Mouse (Mus musculus): Measurements from ENCODE around the gene Mat2a. TPM values are rescaled to one million over a fixed set of nuclear protein-coding genes. Genes with fewer than 3 reads are reported as not detected.

Gene Mat2a
- polyA plus RNA-seq, 1 experiment from 2014 or later, result 340 TPM

GRCm38 (mm10) chr6:72410003-72410402, 29.4 kb downstream of the Mat2a start:
- Histone ChIP-seq H3K9me3 (ENCODE audit: control insufficient read depth, low read length) (no peaks in the 10 kb centered on the region), H3K36me3 (ENCODE audit: control insufficient read depth, insufficient read depth, low read length) (no peaks in the 10 kb centered on the region), H3K27ac (ENCODE audit: low read length) (no peak overlapping the region), H3K27me3 (ENCODE audit: control insufficient read depth, insufficient read depth, low read depth, low read length) (no peaks in the 10 kb centered on the region), H3K9ac (ENCODE audit: low read length) (no peak overlapping the region), H3K4me1 (replicated peaks; ENCODE audit: control insufficient read depth, insufficient read depth, low read length) (peaks cover 5% of the 10 kb centered on the region), H3K4me2 (ENCODE audit: low read depth, low read length) (no peak overlapping the region), H3K4me3 (ENCODE audit: low read length) (no peak overlapping the region)
- WGBS, result 11% methylated on average over 1 of the region's 1 CpGs
- ATAC-seq (ENCODE audit: low read depth), result no peak

GRCm38 (mm10) chr6:72409567-72409966, 29.8 kb downstream of the Mat2a start:
- 10% methylated on average over 3 of the region's 3 CpGs for WGBS
- Histone ChIP-seq H3K9ac (ENCODE audit: low read length) (no peak overlapping the region), H3K27me3 (ENCODE audit: control insufficient read depth, insufficient read depth, low read depth, low read length) (no peaks in the 10 kb centered on the region), H3K9me3 (ENCODE audit: control insufficient read depth, low read length) (no peaks in the 10 kb centered on the region), H3K36me3 (ENCODE audit: control insufficient read depth, insufficient read depth, low read length) (no peaks in the 10 kb centered on the region), H3K4me3 (ENCODE audit: low read length) (no peak overlapping the region), H3K27ac (ENCODE audit: low read length) (no peak overlapping the region), H3K4me2 (ENCODE audit: low read depth, low read length) (no peak overlapping the region), H3K4me1 (replicated peaks; ENCODE audit: control insufficient read depth, insufficient read depth, low read length) (peaks cover 3% of the 10 kb centered on the region)
- no peak for ATAC-seq (ENCODE audit: low read depth)

GRCm38 (mm10) chr6:72407119-72407518, 32.2 kb downstream of the Mat2a start:
- no peaks in the 10 kb centered on the region for H3K4me1 ChIP-seq (replicated peaks; ENCODE audit: control insufficient read depth, insufficient read depth, low read length)
- H3K4me3 ChIP-seq (ENCODE audit: low read length), result no peak overlapping the region
- H3K9me3 ChIP-seq (ENCODE audit: control insufficient read depth, low read length), result no peaks in the 10 kb centered on the region
- 2% methylated on average over 5 of the region's 5 CpGs for WGBS
- no peak overlapping the region for H3K27ac ChIP-seq (ENCODE audit: low read length)
- H3K4me2 ChIP-seq (ENCODE audit: low read depth, low read length), result no peak overlapping the region
- H3K36me3 ChIP-seq (ENCODE audit: control insufficient read depth, insufficient read depth, low read length), result no peaks in the 10 kb centered on the region
- peak; percentile 61 for ATAC-seq (ENCODE audit: low read depth)
- H3K27me3 ChIP-seq (ENCODE audit: control insufficient read depth, insufficient read depth, low read depth, low read length), result no peaks in the 10 kb centered on the region
- H3K9ac ChIP-seq (ENCODE audit: low read length), result no peak overlapping the region

GRCm38 (mm10) chr6:72405356-72405755, 34.0 kb downstream of the Mat2a start:
- Histone ChIP-seq H3K36me3 (ENCODE audit: control insufficient read depth, insufficient read depth, low read length) (no peaks in the 10 kb centered on the region), H3K27ac (ENCODE audit: low read length) (no peak overlapping the region)
- WGBS, result 74% methylated on average over 7 of the region's 7 CpGs

GRCm38 (mm10) chr6:72401875-72402274, 37.5 kb downstream of the Mat2a start:
- WGBS, result 24% methylated on average over 7 of the region's 7 CpGs
- no peaks in the 10 kb centered on the region for H3K4me1 ChIP-seq (replicated peaks; ENCODE audit: control insufficient read depth, insufficient read depth, low read length)
- ATAC-seq (ENCODE audit: low read depth), result peak; percentile 11; the same call in 1 of the 2 replicates
- no peak overlapping the region for H3K4me3 ChIP-seq (ENCODE audit: low read length)
- H3K36me3 ChIP-seq (ENCODE audit: control insufficient read depth, insufficient read depth, low read length), result no peaks in the 10 kb centered on the region
- no peaks in the 10 kb centered on the region for H3K9me3 ChIP-seq (ENCODE audit: control insufficient read depth, low read length)
- H3K27ac ChIP-seq (ENCODE audit: low read length), result no peak overlapping the region
- H3K4me2 ChIP-seq (ENCODE audit: low read depth, low read length), result no peak overlapping the region
- no peaks in the 10 kb centered on the region for H3K27me3 ChIP-seq (ENCODE audit: control insufficient read depth, insufficient read depth, low read depth, low read length)
- no peak overlapping the region for H3K9ac ChIP-seq (ENCODE audit: low read length)

More at GRCm38 (mm10) chr6:72405356-72405755, 34.0 kb downstream of the Mat2a start:
- no peak overlapping the region for H3K4me3 ChIP-seq (ENCODE audit: low read length)
- H3K27me3 ChIP-seq (ENCODE audit: control insufficient read depth, insufficient read depth, low read depth, low read length), result no peaks in the 10 kb centered on the region
- H3K9ac ChIP-seq (ENCODE audit: low read length), result no peak overlapping the region
- no peaks in the 10 kb centered on the region for H3K9me3 ChIP-seq (ENCODE audit: control insufficient read depth, low read length)
- no peaks in the 10 kb centered on the region for H3K4me1 ChIP-seq (replicated peaks; ENCODE audit: control insufficient read depth, insufficient read depth, low read length)
- ATAC-seq (ENCODE audit: low read depth), result no peak
- no peak overlapping the region for H3K4me2 ChIP-seq (ENCODE audit: low read depth, low read length)

- H3K27me3 ChIP-seq (ENCODE audit: control insufficient read depth, insufficient read depth, low read depth, low read length), result no peaks in the 10 kb centered on the region
- H3K9ac ChIP-seq (ENCODE audit: low read length), result no peak overlapping the region
- WGBS, result 54% methylated on average over 2 of the region's 2 CpGs
- H3K4me1 ChIP-seq (replicated peaks; ENCODE audit: control insufficient read depth, insufficient read depth, low read length), result no peaks in the 10 kb centered on the region
- no peaks in the 10 kb centered on the region for H3K9me3 ChIP-seq (ENCODE audit: control insufficient read depth, low read length)
- H3K4me2 ChIP-seq (ENCODE audit: low read depth, low read length), result no peak overlapping the region
- no peak for ATAC-seq (ENCODE audit: low read depth)
- H3K4me3 ChIP-seq (ENCODE audit: low read length), result no peak overlapping the region
- H3K36me3 ChIP-seq (ENCODE audit: control insufficient read depth, insufficient read depth, low read length), result no peaks in the 10 kb centered on the region
- no peak overlapping the region for H3K27ac ChIP-seq (ENCODE audit: low read length)
Measured at GRCm38 (mm10) chr6:72399967-72400366, 39.4 kb downstream of the Mat2a start.

- Histone ChIP-seq H3K4me1 (replicated peaks; ENCODE audit: control insufficient read depth, insufficient read depth, low read length) (no peaks in the 10 kb centered on the region), H3K9ac (ENCODE audit: low read length) (no peak overlapping the region), H3K4me3 (ENCODE audit: low read length) (no peak overlapping the region), H3K27me3 (ENCODE audit: control insufficient read depth, insufficient read depth, low read depth, low read length) (no peaks in the 10 kb centered on the region), H3K36me3 (ENCODE audit: control insufficient read depth, insufficient read depth, low read length) (no peaks in the 10 kb centered on the region), H3K9me3 (ENCODE audit: control insufficient read depth, low read length) (no peaks in the 10 kb centered on the region), H3K4me2 (ENCODE audit: low read depth, low read length) (no peak overlapping the region), H3K27ac (ENCODE audit: low read length) (peak overlapping the region; percentile 59)
- 50% methylated on average over 10 of the region's 10 CpGs for WGBS
- peak; percentile 87 for ATAC-seq (ENCODE audit: low read depth)
Measured at GRCm38 (mm10) chr6:72396837-72397251, 42.5 kb downstream of the Mat2a start.

GRCm38 (mm10) chr6:72392341-72392740, 47.0 kb downstream of the Mat2a start:
- peaks cover 24% of the 10 kb centered on the region for H3K4me1 ChIP-seq (replicated peaks; ENCODE audit: control insufficient read depth, insufficient read depth, low read length)
- no peak overlapping the region for H3K27ac ChIP-seq (ENCODE audit: low read length)
- 93% methylated on average over 5 of the region's 5 CpGs for WGBS
- H3K36me3 ChIP-seq (ENCODE audit: control insufficient read depth, insufficient read depth, low read length), result peaks cover 2% of the 10 kb centered on the region; the same call in 1 of the 2 replicates
- no peak overlapping the region for H3K4me2 ChIP-seq (ENCODE audit: low read depth, low read length)
- no peak for ATAC-seq (ENCODE audit: low read depth)
- H3K9ac ChIP-seq (ENCODE audit: low read length), result no peak overlapping the region
- no peak overlapping the region for H3K4me3 ChIP-seq (ENCODE audit: low read length)
- H3K9me3 ChIP-seq (ENCODE audit: control insufficient read depth, low read length), result no peaks in the 10 kb centered on the region
- no peaks in the 10 kb centered on the region for H3K27me3 ChIP-seq (ENCODE audit: control insufficient read depth, insufficient read depth, low read depth, low read length)

GRCm38 (mm10) chr6:72390795-72391521, 48.4 kb downstream of the Mat2a start:
- Histone ChIP-seq H3K27me3 (ENCODE audit: control insufficient read depth, insufficient read depth, low read depth, low read length) (no peaks in the 10 kb centered on the region), H3K4me1 (replicated peaks; ENCODE audit: control insufficient read depth, insufficient read depth, low read length) (peaks cover 24% of the 10 kb centered on the region), H3K9ac (ENCODE audit: low read length) (peak overlapping the region; percentile 85; the same call in 1 of the 2 replicates), H3K9me3 (ENCODE audit: control insufficient read depth, low read length) (no peaks in the 10 kb centered on the region), H3K4me3 (ENCODE audit: low read length) (peak overlapping the region; percentile 65), H3K36me3 (ENCODE audit: control insufficient read depth, insufficient read depth, low read length) (peaks cover 2% of the 10 kb centered on the region; the same call in 1 of the 2 replicates), H3K27ac (ENCODE audit: low read length) (peak overlapping the region; percentile 98), H3K4me2 (ENCODE audit: low read depth, low read length) (peak overlapping the region; percentile 77)
- 14% methylated on average over 12 of the region's 12 CpGs for WGBS
- peak; percentile 65 for ATAC-seq (ENCODE audit: low read depth)

Data from lung, embryonic 16.5 days (tissue).